Mouse (Mus musculus) cerebellum, adult 18-20 months (tissue): ENCODE results near the gene Grm5.

Experiments used
- DNase-seq, 2 experiments: peaks; one replicate each; pipeline ENCODE4 v3.0.0; 2021

The Grm5 gene

GRCm38 (mm10) chr7:87937415-87937814 is 353.4 kb downstream of the Grm5 start:
- DNase-seq: no peak

GRCm38 (mm10) chr7:87938265-87938664 is 354.3 kb downstream of the Grm5 start:
- no peak for DNase-seq

GRCm38 (mm10) chr7:87950205-87950604 is 366.2 kb downstream of the Grm5 start:
- DNase-seq: no peak

GRCm38 (mm10) chr7:87973216-87973615 is 389.2 kb downstream of the Grm5 start:
- no peak for DNase-seq

- no peak for DNase-seq
These were observed 391.1 kb downstream of the Grm5 start for GRCm38 (mm10) chr7:87975041-87975440.

- DNase-seq: no peak
These were observed 399.5 kb downstream of the Grm5 start for GRCm38 (mm10) chr7:87983494-87983893.

GRCm38 (mm10) chr7:88014451-88014850 is 430.5 kb downstream of the Grm5 start:
- no peak for DNase-seq

GRCm38 (mm10) chr7:88027411-88028132 is 443.6 kb downstream of the Grm5 start:
- no peak for DNase-seq

GRCm38 (mm10) chr7:88047366-88047765 is 463.4 kb downstream of the Grm5 start:
- DNase-seq: no peak

- DNase-seq: no peak
These were observed 470.4 kb downstream of the Grm5 start for GRCm38 (mm10) chr7:88054224-88054938.

GRCm38 (mm10) chr7:88056438-88056837 is 472.5 kb downstream of the Grm5 start:
- no peak for DNase-seq

GRCm38 (mm10) chr7:88091115-88091514 is 507.1 kb downstream of the Grm5 start:
- DNase-seq: no peak

GRCm38 (mm10) chr7:88096536-88097107 is 512.7 kb downstream of the Grm5 start:
- DNase-seq: no peak

- DNase-seq: peak; percentile 7 to 11
These were observed 513.7 kb downstream of the Grm5 start for GRCm38 (mm10) chr7:88097715-88098114.

- DNase-seq: no peak
These were observed 532.9 kb downstream of the Grm5 start for GRCm38 (mm10) chr7:88116724-88117409.

GRCm38 (mm10) chr7:88128080-88128848 is 544.3 kb downstream of the Grm5 start:
- DNase-seq: no peak

GRCm38 (mm10) chr7:88129536-88130487 is 545.8 kb downstream of the Grm5 start:
- DNase-seq: peak in 1 of 2 experiments; percentile 4

GRCm38 (mm10) chr7:88130488-88130849 is 546.5 kb downstream of the Grm5 start:
- DNase-seq: no peak

- DNase-seq: no peak
These were observed 575.7 kb downstream of the Grm5 start for GRCm38 (mm10) chr7:88159542-88160241.

GRCm38 (mm10) chr7:88161586-88161985 is 577.6 kb downstream of the Grm5 start:
- DNase-seq: no peak
